Mouse (Mus musculus): ENCODE measurements around the gene Pck2. TPM values are rescaled to one million over a fixed set of nuclear protein-coding genes. Genes with fewer than 3 reads are reported as not detected.

Pck2 gene
- polyA plus RNA-seq, 1 experiment from 2014 or later: 17.8 TPM

DNA sequence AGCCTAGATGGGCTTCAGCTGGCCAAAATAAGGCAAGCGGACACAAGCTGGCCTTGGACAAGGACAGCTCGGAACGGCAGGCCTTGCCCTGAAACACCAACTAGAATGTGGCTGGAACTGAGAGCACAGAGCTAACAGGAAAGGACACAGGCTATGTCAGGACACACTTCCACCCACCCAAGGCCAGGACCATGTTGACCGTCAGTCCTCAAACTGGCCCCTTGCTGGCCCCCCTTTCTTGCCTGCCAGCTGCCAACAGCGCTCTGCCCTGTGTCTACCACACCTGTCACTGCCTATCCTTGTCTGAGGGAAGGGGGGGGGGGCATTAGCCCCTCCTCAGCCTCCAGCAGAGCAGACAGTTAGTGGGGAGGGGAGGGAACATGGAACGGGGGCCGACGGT, 35.2 kb downstream of the Pck2 start, which contains the start of gene Fitm1:
Fitm1 (plus strand) TSS at position 316 of the 400 bp plus-strand sequence.
- H3K27me3 ChIP-seq (ENCODE audit: control insufficient read depth, insufficient read depth, low read length): no peaks in the 10 kb centered on the region
- H3K27ac ChIP-seq (ENCODE audit: low read depth, low read length): no peak within 1 kb of the TSS
- no peak for DNase-seq (ENCODE audit: low spot score)
- H3K36me3 ChIP-seq (ENCODE audit: control insufficient read depth, insufficient read depth, low read length): no peaks in the 10 kb centered on the region
- H3K4me1 ChIP-seq (replicated peaks; ENCODE audit: control insufficient read depth, insufficient read depth, low read length): no peaks in the 10 kb centered on the region
- H3K9ac ChIP-seq (ENCODE audit: low read length): no peak within 1 kb of the TSS
- 78% methylated on average over 7 of the region's 8 CpGs for WGBS
- no peak for ATAC-seq (replicated peaks; ENCODE audit: low FRiP score)
- H3K4me3 ChIP-seq (ENCODE audit: low read depth, low read length): no peak within 1 kb of the TSS
- H3K9me3 ChIP-seq (ENCODE audit: control insufficient read depth, low read length): no peaks in the 10 kb centered on the region
- no peak within 1 kb of the TSS for H3K4me2 ChIP-seq (ENCODE audit: low read depth, low read length, severe bottlenecking)

DNA sequence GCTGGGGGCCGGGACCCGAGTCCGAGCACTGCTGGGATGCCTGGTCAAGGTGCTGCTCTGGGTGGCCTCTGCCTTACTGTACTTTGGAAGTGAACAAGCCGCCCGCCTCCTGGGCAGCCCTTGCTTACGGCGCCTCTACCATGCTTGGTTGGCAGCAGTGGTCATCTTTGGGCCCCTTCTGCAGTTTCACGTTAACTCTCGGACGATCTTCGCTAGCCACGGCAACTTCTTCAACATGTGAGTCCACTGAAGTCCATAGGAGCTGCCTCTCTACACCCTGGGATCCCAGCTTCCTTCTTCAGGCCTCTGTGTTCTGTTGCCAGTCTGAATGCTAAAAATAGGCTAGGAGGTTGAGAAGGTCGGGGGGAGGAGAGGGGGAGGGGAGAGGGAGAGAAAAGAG, 35.6 kb downstream of the Pck2 start:
- no peak overlapping the region for H3K4me2 ChIP-seq (ENCODE audit: low read depth, low read length, severe bottlenecking)
- H3K4me1 ChIP-seq (replicated peaks; ENCODE audit: control insufficient read depth, insufficient read depth, low read length): no peaks in the 10 kb centered on the region
- DNase-seq (ENCODE audit: low spot score) (no peak), ATAC-seq (replicated peaks; ENCODE audit: low FRiP score) (no peak)
- H3K9ac ChIP-seq (ENCODE audit: low read length): no peak overlapping the region
- no peaks in the 10 kb centered on the region for H3K9me3 ChIP-seq (ENCODE audit: control insufficient read depth, low read length)
- no peaks in the 10 kb centered on the region; the same call in 1 of the 2 replicates for H3K36me3 ChIP-seq (ENCODE audit: control insufficient read depth, insufficient read depth, low read length)
- H3K27me3 ChIP-seq (ENCODE audit: control insufficient read depth, insufficient read depth, low read length): no peaks in the 10 kb centered on the region
- no peak overlapping the region for H3K4me3 ChIP-seq (ENCODE audit: low read depth, low read length)
- H3K27ac ChIP-seq (ENCODE audit: low read depth, low read length): no peak overlapping the region
- 77% methylated on average over 13 of the region's 13 CpGs for WGBS

DNA sequence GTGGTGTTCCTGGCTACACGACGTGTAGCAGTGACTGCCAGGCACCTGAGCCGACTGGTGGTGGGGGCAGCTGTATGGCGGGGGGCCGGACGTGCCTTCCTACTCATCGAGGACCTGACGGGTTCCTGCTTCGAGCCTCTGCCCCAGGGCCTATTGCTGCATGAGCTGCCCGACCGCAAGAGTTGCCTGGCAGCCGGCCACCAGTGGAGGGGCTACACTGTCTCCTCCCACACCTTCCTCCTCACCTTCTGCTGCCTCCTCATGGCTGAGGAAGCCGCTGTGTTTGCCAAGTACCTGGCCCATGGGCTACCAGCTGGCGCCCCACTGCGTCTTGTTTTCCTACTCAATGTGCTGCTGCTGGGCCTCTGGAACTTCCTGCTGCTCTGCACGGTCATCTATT, 36.3 kb downstream of the Pck2 start:
- no peaks in the 10 kb centered on the region for H3K4me1 ChIP-seq (replicated peaks; ENCODE audit: control insufficient read depth, insufficient read depth, low read length)
- H3K27me3 ChIP-seq (ENCODE audit: control insufficient read depth, insufficient read depth, low read length): no peaks in the 10 kb centered on the region
- H3K9ac ChIP-seq (ENCODE audit: low read length): no peak overlapping the region
- no peak overlapping the region for H3K27ac ChIP-seq (ENCODE audit: low read depth, low read length)
- H3K4me2 ChIP-seq (ENCODE audit: low read depth, low read length, severe bottlenecking): no peak overlapping the region
- H3K9me3 ChIP-seq (ENCODE audit: control insufficient read depth, low read length): no peaks in the 10 kb centered on the region
- WGBS: 78% methylated on average over 16 of the region's 16 CpGs
- DNase-seq (ENCODE audit: low spot score): no peak
- no peak for ATAC-seq (replicated peaks; ENCODE audit: low FRiP score)
- no peaks in the 10 kb centered on the region; the same call in 1 of the 2 replicates for H3K36me3 ChIP-seq (ENCODE audit: control insufficient read depth, insufficient read depth, low read length)
- H3K4me3 ChIP-seq (ENCODE audit: low read depth, low read length): no peak overlapping the region

DNA sequence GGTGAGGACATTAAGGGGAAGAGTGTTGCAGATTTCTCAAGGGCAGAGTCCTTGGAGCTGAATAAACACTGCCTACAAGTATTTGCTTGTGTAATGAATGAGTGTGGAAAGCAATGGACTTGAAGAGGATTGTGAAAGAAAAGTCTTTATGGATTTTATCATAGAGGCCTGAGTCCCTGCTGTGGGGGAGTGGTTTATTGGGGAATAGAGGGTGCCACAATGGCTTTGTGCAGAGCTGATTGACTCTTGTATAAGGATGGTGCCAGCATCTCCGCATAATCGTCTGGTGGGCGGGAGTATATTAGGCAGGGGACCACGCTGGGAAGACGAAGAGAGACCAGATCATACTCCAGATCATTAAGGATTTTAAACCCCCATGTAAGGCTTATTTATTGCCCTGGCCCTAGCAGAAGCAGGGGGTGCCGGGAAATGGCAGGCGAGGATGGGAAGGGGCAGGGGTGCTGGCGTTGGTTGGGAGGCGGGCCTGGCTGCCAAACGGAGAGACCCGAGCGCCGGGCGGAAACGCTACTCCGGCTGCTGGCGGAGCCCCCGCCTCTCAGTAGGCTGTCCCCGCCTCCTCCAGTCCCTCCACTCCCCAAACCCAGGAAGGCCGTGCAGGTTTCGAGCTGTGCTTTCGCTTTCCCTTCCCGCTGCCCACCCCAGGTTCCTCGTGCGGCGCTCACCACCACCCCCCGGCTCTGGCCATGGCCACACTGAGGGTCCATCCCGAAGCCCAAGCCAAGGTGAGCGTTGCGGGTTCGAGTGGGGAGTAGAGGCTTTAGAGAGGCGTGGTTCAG, 38.0 kb downstream of the Pck2 start, which contains the start of gene Psme1:
Psme1 (plus strand) TSS at position 253 of the 797 bp plus-strand sequence.
- ATAC-seq (replicated peaks; ENCODE audit: low FRiP score): peak; percentile 89
- under 1% methylated on average over 30 of the region's 32 CpGs for WGBS
- Histone ChIP-seq H3K36me3 (ENCODE audit: control insufficient read depth, insufficient read depth, low read length) (no peaks in the 10 kb centered on the region; the same call in 1 of the 2 replicates), H3K27ac (ENCODE audit: low read depth, low read length) (peak within 1 kb of the TSS; percentile 51), H3K27me3 (ENCODE audit: control insufficient read depth, insufficient read depth, low read length) (no peaks in the 10 kb centered on the region), H3K4me1 (replicated peaks; ENCODE audit: control insufficient read depth, insufficient read depth, low read length) (no peaks in the 10 kb centered on the region), H3K9me3 (ENCODE audit: control insufficient read depth, low read length) (no peaks in the 10 kb centered on the region), H3K4me3 (ENCODE audit: low read depth, low read length) (peak within 1 kb of the TSS; percentile 59), H3K9ac (ENCODE audit: low read length) (peak within 1 kb of the TSS; percentile 89), H3K4me2 (ENCODE audit: low read depth, low read length, severe bottlenecking) (peak within 1 kb of the TSS; percentile 85)
- peak; percentile 88 for DNase-seq (ENCODE audit: low spot score)

DNA sequence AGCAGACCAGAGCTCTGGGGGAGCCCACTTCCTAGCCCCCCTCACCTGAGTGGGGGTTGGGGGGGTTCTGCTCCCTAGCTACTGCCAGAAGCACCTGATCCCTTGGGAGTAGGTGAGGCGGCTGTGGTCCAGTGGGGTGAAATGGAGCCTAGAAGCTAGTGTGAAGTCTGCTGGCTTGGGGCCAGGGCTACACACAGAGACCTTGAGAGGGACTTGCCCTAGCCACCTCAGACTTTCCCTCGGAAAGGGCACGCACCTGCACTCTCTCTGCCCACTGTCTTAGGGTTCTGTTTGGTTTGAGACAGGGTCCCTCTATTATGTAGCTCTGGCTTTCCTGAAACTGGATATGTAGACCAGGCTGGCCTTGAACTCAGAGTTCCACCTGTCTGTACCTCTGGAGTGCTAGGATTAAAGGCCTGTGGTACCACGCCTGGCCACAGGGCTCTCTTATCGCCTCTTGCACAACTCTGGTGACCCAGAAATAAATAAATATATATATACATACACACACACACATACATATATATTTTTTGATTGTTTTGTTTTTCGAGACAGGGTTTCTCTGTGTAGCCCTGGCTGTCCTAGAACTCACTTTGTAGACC, 38.7 kb downstream of the Pck2 start:
- Histone ChIP-seq H3K4me2 (ENCODE audit: low read depth, low read length, severe bottlenecking) (peak overlapping the region; percentile 85), H3K9me3 (ENCODE audit: control insufficient read depth, low read length) (no peaks in the 10 kb centered on the region), H3K4me3 (ENCODE audit: low read depth, low read length) (peak overlapping the region; percentile 59), H3K27me3 (ENCODE audit: control insufficient read depth, insufficient read depth, low read length) (no peaks in the 10 kb centered on the region), H3K4me1 (replicated peaks; ENCODE audit: control insufficient read depth, insufficient read depth, low read length) (no peaks in the 10 kb centered on the region), H3K36me3 (ENCODE audit: control insufficient read depth, insufficient read depth, low read length) (no peaks in the 10 kb centered on the region; the same call in 1 of the 2 replicates), H3K9ac (ENCODE audit: low read length) (peak overlapping the region; percentile 89), H3K27ac (ENCODE audit: low read depth, low read length) (peak overlapping the region; percentile 51; the same call in 1 of the 2 replicates)
- no peak for DNase-seq (ENCODE audit: low spot score)
- peak; percentile 14; the same call in 1 of the 2 replicates for ATAC-seq (replicated peaks; ENCODE audit: low FRiP score)
- WGBS: 39% methylated on average over 6 of the region's 6 CpGs

DNA sequence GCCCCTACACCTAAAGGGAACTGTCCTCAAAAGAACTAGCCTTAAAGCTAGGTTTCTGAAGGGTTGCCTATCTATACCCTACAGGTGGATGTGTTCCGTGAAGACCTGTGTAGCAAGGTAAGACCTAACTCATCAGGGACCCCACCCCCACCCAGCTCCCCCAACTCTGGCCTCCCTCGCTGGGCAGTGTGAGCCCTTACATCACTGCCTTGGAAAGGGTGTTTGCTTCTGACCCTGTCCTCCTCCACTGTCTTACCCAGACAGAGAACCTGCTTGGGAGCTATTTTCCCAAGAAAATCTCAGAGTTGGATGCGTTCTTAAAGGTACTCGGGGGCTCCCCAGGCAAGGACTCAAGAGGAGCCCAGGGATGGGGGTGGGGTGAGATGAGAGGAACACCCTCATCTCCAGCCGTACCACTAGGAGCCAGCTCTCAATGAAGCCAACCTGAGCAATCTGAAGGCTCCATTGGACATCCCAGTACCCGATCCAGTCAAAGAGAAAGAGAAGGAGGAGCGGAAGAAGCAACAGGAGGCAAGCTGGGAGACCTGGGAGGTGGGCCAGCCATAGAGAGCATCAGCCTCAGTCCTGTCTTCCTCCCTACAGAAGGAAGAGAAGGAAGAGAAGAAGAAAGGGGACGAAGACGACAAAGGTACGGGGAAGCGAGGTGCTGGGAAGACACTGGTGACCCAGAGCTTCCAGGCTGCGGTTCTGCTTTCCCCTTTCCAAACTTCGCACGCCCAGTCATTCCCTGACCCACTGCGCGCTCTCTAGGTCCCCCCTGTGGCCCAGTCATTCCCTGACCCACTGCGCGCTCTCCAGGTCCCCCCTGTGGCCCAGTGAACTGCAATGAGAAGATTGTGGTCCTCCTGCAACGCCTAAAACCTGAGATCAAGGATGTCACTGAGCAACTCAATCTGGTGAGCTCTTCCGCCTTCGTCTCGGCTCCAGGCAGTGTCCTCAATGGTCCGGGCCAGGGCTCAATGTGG, 39.7 kb downstream of the Pck2 start:
- Histone ChIP-seq H3K27me3 (ENCODE audit: control insufficient read depth, insufficient read depth, low read length) (no peaks in the 10 kb centered on the region; the same call in 1 of the 2 replicates), H3K4me3 (ENCODE audit: low read depth, low read length) (no peak overlapping the region), H3K27ac (ENCODE audit: low read depth, low read length) (no peak overlapping the region), H3K9me3 (ENCODE audit: control insufficient read depth, low read length) (no peaks in the 10 kb centered on the region), H3K4me2 (ENCODE audit: low read depth, low read length, severe bottlenecking) (no peak overlapping the region), H3K36me3 (ENCODE audit: control insufficient read depth, insufficient read depth, low read length) (no peaks in the 10 kb centered on the region; the same call in 1 of the 2 replicates), H3K9ac (ENCODE audit: low read length) (no peak overlapping the region), H3K4me1 (replicated peaks; ENCODE audit: control insufficient read depth, insufficient read depth, low read length) (peaks cover 2% of the 10 kb centered on the region; the same call in 1 of the 2 replicates)
- DNase-seq (ENCODE audit: low spot score): no peak
- 82% methylated on average over 23 of the region's 23 CpGs for WGBS
- no peak for ATAC-seq (replicated peaks; ENCODE audit: low FRiP score)

DNA sequence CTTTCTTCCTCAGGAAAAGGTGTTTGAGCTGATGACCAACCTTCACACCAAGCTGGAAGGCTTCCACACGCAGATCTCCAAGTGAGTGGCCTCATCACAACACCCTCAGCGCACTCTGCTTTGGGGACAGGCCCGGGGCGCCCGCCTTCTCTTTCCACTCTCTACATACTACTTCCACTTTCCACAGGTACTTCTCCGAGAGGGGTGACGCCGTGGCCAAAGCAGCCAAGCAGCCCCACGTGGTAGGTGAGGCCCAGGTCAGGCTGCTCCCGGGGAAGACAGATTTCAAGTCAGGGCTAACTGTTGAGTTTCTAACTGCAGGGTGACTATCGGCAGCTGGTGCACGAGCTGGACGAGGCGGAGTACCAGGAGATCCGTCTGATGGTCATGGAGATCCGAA, 40.7 kb downstream of the Pck2 start:
- ATAC-seq (replicated peaks; ENCODE audit: low FRiP score) (no peak), DNase-seq (ENCODE audit: low spot score) (no peak)
- H3K4me1 ChIP-seq (replicated peaks; ENCODE audit: control insufficient read depth, insufficient read depth, low read length): peaks cover 2% of the 10 kb centered on the region; the same call in 1 of the 2 replicates
- H3K4me2 ChIP-seq (ENCODE audit: low read depth, low read length, severe bottlenecking): no peak overlapping the region
- H3K27me3 ChIP-seq (ENCODE audit: control insufficient read depth, insufficient read depth, low read length): no peaks in the 10 kb centered on the region; the same call in 1 of the 2 replicates
- H3K9ac ChIP-seq (ENCODE audit: low read length): no peak overlapping the region
- no peak overlapping the region for H3K4me3 ChIP-seq (ENCODE audit: low read depth, low read length)
- H3K9me3 ChIP-seq (ENCODE audit: control insufficient read depth, low read length): no peaks in the 10 kb centered on the region
- no peak overlapping the region for H3K27ac ChIP-seq (ENCODE audit: low read depth, low read length)
- H3K36me3 ChIP-seq (ENCODE audit: control insufficient read depth, insufficient read depth, low read length): no peaks in the 10 kb centered on the region; the same call in 1 of the 2 replicates
- WGBS: 96% methylated on average over 16 of the region's 16 CpGs

Measured in forebrain, embryonic 11.5 days (tissue).